Mouse (Mus musculus): ENCODE results near the gene Fam69b. TPM values are rescaled to one million over a fixed set of nuclear protein-coding genes. Genes with fewer than 3 reads are reported as not detected.

Fam69b gene
- 66.1 and 76.2 TPM in 2 replicates for polyA plus RNA-seq (2016; fragmentation: Nextera tagmentation; extraction: Ambion mirVana)

DNA sequence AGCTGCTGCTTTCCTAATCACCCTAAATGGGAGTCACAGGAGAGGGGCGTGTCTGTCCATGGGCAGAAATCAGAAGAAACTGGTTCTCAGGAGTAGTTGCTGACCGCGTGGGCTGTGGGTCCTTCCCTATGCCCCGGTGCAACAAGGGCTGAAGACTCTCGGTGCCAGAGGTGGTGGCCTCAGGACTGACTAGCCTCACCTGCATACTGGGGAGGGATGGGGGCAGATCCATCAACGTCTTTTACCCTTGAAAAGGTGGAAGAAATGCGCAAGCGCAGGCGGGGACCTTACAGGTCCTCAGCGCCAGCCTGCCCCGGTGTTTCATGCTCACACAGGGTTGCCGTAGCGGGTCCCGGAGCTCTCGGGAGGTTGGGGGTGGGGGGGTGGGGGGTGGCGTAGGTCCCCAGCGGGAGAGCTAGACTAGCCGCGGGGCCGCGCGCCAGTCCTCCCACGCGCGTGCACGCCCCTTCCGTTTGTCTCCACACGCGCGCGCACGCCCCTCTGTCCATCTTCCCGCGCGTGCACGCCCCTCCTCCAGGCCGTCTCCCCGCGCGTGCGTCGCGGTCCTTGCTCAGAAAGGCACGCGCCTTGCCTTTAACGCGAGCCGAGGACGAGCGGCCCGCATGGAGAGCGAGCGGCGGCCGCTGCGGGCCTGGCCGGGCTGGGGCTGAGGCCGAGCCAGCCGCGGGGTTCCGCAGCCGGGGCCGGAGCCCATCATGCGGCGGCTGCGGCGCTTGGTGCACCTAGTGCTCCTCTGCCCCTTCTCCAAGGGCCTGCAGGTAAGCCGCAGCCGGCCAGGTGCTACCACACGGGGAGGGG, at the start of gene Fam69b:
TSS of gene Fam69b (plus strand) at position 537 of the 819 bp plus-strand sequence.
- no peaks in the 10 kb centered on the region for H3K9me3 ChIP-seq
- peak within 1 kb of the TSS; percentile 74 for H3K4me3 ChIP-seq
- WGBS = under 1% methylated on average over 59 of the region's 70 CpGs
- ATAC-seq (ENCODE audit: low FRiP score, low read depth) = peak; percentile 62
- H3K27ac ChIP-seq = peak within 1 kb of the TSS; percentile 59; the same call in 1 of the 2 replicates
- H3K4me1 ChIP-seq = peaks cover 46% of the 10 kb centered on the region
- H3K4me2 ChIP-seq (replicated peaks) = peak within 1 kb of the TSS; percentile 95
- no peaks in the 10 kb centered on the region for H3K36me3 ChIP-seq
- H3K27me3 ChIP-seq (replicated peaks) = no peaks in the 10 kb centered on the region
- H3K9ac ChIP-seq = peak within 1 kb of the TSS; percentile 89

DNA sequence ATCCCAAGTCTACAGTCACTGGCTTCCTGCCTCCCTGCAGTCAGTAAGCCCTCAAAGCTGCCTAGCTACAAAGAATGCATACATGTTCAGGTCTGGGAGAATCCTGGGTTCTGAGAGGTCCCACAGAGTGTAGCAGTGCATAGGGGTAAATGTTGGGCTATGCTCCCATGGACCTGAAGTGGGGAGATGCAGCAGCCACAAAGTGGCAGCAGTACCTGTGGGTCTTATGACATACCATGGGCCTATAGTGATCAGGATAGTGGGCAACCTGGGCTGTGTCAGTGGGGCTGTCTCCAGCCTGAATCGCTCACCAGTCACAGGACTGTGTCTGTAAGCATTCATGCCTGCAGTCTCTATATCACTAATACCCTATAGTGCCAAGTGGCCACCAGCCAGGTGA, 48.5 kb upstream of the Fam69b start, which contains the start of gene Egfl7:
TSS of gene Egfl7 (plus strand) at position 301 of the 400 bp plus-strand sequence.
- Histone ChIP-seq H3K4me1 (peaks cover 11% of the 10 kb centered on the region), H3K27ac (no peak within 1 kb of the TSS), H3K9ac (no peak within 1 kb of the TSS), H3K4me2 (replicated peaks) (no peak within 1 kb of the TSS), H3K36me3 (no peaks in the 10 kb centered on the region), H3K9me3 (no peaks in the 10 kb centered on the region), H3K4me3 (no peak within 1 kb of the TSS), H3K27me3 (replicated peaks) (no peaks in the 10 kb centered on the region; the same call in 1 of the 2 replicates)
- ATAC-seq (ENCODE audit: low FRiP score, low read depth) = no peak
- WGBS = 97% methylated on average over 1 of the region's 1 CpGs

DNA sequence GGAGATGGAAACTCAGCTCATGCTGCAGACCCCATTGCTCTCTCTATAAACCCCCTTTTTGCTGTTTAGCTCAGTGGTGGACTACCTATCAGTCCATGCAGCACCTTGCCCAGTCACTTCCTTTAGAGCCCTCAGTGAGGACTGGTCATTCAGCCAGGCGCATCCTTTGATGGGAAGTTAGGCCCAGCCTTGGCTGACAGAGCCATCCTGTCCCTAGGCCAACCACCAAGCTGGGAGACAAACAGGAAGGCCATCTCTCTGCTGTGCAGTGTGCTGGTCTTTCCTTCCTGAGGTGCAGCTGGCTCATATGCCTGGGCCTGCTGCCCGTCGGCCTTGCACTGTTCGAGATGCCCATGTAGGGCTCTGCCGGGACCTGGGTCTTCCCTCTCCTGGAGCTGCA, 47.5 kb upstream of the Fam69b start:
- Histone ChIP-seq H3K27me3 (replicated peaks) (no peaks in the 10 kb centered on the region; the same call in 1 of the 2 replicates), H3K9ac (no peak overlapping the region), H3K36me3 (no peaks in the 10 kb centered on the region), H3K27ac (no peak overlapping the region), H3K4me1 (peaks cover 11% of the 10 kb centered on the region), H3K4me2 (replicated peaks) (no peak overlapping the region), H3K4me3 (no peak overlapping the region), H3K9me3 (no peaks in the 10 kb centered on the region)
- 92% methylated on average over 5 of the region's 5 CpGs for WGBS
- ATAC-seq (ENCODE audit: low FRiP score, low read depth) = no peak

DNA sequence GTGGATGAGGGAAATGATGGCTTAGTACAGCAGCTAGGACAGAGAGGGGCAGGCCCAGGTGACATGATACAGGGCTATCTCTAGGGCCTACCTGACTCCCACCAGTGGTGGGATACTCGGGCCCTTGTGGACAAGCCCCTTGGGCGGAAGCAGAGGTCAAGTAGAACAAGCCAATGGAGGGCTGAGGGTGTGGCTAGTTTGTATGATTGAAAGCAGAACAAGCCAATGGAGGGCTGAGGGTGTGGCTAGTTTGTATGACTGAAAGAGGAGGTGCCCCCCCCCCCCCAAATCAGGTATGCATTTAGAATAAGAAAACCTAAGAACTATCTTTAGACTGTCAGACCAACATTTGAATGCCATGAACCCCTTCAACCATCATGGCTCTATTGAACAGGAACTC, 46.1 kb upstream of the Fam69b start:
- Histone ChIP-seq H3K9me3 (no peaks in the 10 kb centered on the region), H3K4me2 (replicated peaks) (no peak overlapping the region), H3K4me1 (peaks cover 20% of the 10 kb centered on the region), H3K9ac (no peak overlapping the region), H3K4me3 (no peak overlapping the region), H3K36me3 (no peaks in the 10 kb centered on the region), H3K27me3 (replicated peaks) (no peaks in the 10 kb centered on the region; the same call in 1 of the 2 replicates), H3K27ac (no peak overlapping the region)
- ATAC-seq (ENCODE audit: low FRiP score, low read depth) = no peak
- 58% methylated on average over 2 of the region's 2 CpGs for WGBS

DNA sequence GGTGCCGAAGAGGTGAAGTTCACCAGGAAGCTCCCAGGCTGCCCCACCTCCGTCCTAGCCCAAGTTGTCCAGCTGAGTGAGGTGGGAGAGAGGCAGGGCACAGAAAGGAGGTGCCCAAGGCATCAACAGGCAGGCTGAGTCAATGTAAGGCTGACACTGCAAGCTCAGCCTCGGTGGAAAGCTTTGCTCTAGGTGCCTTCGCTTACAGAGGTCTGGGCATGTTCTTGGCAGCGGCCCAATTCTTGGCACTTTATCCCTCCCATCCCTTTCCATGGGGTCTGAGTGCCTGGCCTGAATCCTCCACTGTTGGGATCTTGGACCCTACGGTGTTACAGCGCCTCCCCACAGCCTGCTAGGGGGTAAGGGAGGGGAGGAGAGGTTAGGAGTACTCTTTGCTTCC, 45.5 kb upstream of the Fam69b start:
- H3K27ac ChIP-seq = no peak overlapping the region
- H3K36me3 ChIP-seq = no peaks in the 10 kb centered on the region
- H3K27me3 ChIP-seq (replicated peaks) = no peaks in the 10 kb centered on the region; the same call in 1 of the 2 replicates
- H3K9me3 ChIP-seq = no peaks in the 10 kb centered on the region
- ATAC-seq (ENCODE audit: low FRiP score, low read depth) = no peak
- no peak overlapping the region for H3K9ac ChIP-seq
- no peak overlapping the region for H3K4me3 ChIP-seq
- H3K4me2 ChIP-seq (replicated peaks) = no peak overlapping the region
- H3K4me1 ChIP-seq = peaks cover 19% of the 10 kb centered on the region
- 73% methylated on average over 7 of the region's 7 CpGs for WGBS

DNA sequence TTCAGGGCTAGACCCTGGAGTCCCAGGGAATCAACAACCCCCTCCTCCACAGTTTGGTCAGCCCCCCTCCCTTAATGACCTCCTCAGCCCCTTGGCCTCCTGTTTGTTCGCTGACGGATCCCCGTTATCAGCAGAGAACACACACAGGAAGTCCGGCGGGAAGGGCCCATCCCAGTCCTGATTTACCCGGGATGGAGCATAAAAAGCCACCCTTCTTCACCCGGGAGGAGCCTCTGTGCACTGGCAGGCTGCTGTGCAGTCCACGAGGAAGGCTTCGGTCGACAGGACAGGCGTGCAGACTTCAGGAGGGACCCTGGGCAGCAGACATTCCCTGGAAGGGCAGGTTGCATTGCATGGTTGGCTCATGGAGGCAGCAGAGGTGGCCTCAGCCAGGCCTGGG, 44.6 kb upstream of the Fam69b start:
- H3K27me3 ChIP-seq (replicated peaks) = no peaks in the 10 kb centered on the region; the same call in 1 of the 2 replicates
- H3K4me1 ChIP-seq = peaks cover 10% of the 10 kb centered on the region
- H3K9ac ChIP-seq = no peak overlapping the region
- ATAC-seq (ENCODE audit: low FRiP score, low read depth) = no peak
- H3K36me3 ChIP-seq = no peaks in the 10 kb centered on the region
- peak overlapping the region; percentile 20; the same call in 1 of the 2 replicates for H3K27ac ChIP-seq
- no peaks in the 10 kb centered on the region for H3K9me3 ChIP-seq
- no peak overlapping the region; the same call in 1 of the 2 replicates for H3K4me3 ChIP-seq
- 62% methylated on average over 11 of the region's 11 CpGs for WGBS
- no peak overlapping the region for H3K4me2 ChIP-seq (replicated peaks)

- no peak for ATAC-seq (ENCODE audit: low FRiP score, low read depth)
- Histone ChIP-seq H3K27ac (peak overlapping the region; percentile 38; the same call in 1 of the 2 replicates), H3K27me3 (replicated peaks) (no peaks in the 10 kb centered on the region; the same call in 1 of the 2 replicates), H3K9ac (no peak overlapping the region; the same call in 1 of the 2 replicates), H3K36me3 (no peaks in the 10 kb centered on the region), H3K4me2 (replicated peaks) (no peak overlapping the region), H3K4me1 (peaks cover 9% of the 10 kb centered on the region), H3K4me3 (peak overlapping the region; percentile 9; the same call in 1 of the 2 replicates), H3K9me3 (no peaks in the 10 kb centered on the region)
- WGBS = 68% methylated on average over 6 of the region's 6 CpGs
Measured at GRCm38 (mm10) chr2:26585713-26586112, 42.5 kb upstream of the Fam69b start.

DNA sequence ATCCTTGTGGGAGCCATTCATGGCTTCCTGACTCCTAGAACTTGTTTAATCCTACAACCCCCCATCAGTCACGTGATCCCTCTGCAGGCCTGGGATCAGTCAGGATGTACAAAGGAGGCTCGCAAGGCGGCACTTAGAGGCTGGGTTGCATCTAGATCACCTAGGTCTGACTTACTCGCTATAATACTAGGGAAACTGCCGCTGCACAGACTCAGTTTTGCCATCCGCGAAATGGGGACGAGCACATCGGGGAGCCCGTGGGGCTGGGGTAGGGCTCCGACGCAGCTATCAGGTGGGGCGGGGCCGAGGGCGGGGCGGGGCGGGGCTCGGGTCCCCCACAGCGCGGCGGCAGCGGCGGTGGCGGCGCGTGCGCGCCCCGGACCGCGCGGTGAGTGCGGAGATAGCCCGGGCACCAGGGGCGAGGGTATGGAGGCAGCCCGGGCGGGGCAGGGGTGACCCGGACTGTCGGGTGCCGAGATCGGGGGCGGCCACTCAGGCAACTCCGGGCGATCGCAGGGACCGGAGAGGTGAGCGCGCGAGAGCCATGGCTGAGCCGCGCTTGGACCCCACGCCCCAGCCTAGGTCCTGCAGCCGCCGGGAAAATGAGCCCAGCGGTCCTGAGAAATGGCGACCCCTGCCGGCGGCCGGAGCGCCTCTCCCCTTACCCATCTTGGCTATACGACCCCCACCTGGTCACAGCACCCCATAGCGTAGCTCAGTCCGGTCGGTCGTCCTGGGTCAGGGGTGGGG, 41.8 kb upstream of the Fam69b start, which contains the start of gene Gm20532:
TSS of gene Gm20532 (plus strand) at position 346 of the 750 bp plus-strand sequence.
- Histone ChIP-seq H3K9ac (peak within 1 kb of the TSS; percentile 63), H3K4me3 (peak within 1 kb of the TSS; percentile 55), H3K36me3 (no peaks in the 10 kb centered on the region), H3K27me3 (replicated peaks) (no peaks in the 10 kb centered on the region; the same call in 1 of the 2 replicates), H3K9me3 (no peaks in the 10 kb centered on the region), H3K27ac (peak within 1 kb of the TSS; percentile 38; the same call in 1 of the 2 replicates), H3K4me2 (replicated peaks) (peak within 1 kb of the TSS; percentile 76), H3K4me1 (peaks cover 9% of the 10 kb centered on the region)
- peak; percentile 82 for ATAC-seq (ENCODE audit: low FRiP score, low read depth)
- 1% methylated on average over 64 of the region's 65 CpGs for WGBS

DNA sequence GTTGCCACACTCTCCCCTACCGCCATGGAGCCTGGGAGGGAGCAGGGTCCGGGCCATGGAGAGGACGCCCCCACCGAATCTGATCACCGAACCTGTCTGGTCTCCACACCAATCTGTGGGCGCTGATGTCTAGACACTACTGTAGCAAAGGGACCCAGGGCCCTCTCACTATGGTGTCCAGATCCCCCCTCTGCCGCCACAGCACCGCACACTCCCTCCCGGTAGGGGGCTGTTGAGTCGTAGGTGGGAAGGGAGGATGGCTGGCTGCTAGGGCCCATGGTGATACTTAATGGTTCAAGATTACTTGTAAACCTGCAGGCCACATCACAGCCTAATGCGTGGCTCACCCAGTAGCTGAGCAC, 41.2 kb upstream of the Fam69b start:
- Histone ChIP-seq H3K4me1 (peaks cover 9% of the 10 kb centered on the region), H3K27me3 (replicated peaks) (no peaks in the 10 kb centered on the region; the same call in 1 of the 2 replicates), H3K27ac (no peak overlapping the region), H3K9me3 (no peaks in the 10 kb centered on the region), H3K9ac (peak overlapping the region; percentile 63), H3K36me3 (no peaks in the 10 kb centered on the region), H3K4me3 (peak overlapping the region; percentile 55), H3K4me2 (replicated peaks) (peak overlapping the region; percentile 76)
- ATAC-seq (ENCODE audit: low FRiP score, low read depth) = no peak; the same call in none of the 2 replicates
- 8% methylated on average over 11 of the region's 11 CpGs for WGBS

GRCm38 (mm10) chr2:26588573-26588972, 39.7 kb upstream of the Fam69b start:
- Histone ChIP-seq H3K27ac (no peak overlapping the region), H3K9ac (0 out of 2 replicates have a peak overlapping the region, but pooled peaks have one; percentile 10), H3K9me3 (no peaks in the 10 kb centered on the region), H3K4me2 (replicated peaks) (peak overlapping the region; percentile 24; the same call in 1 of the 2 replicates), H3K36me3 (no peaks in the 10 kb centered on the region), H3K27me3 (replicated peaks) (no peaks in the 10 kb centered on the region; the same call in 1 of the 2 replicates), H3K4me1 (peaks cover 9% of the 10 kb centered on the region), H3K4me3 (no peak overlapping the region)
- no peak for ATAC-seq (ENCODE audit: low FRiP score, low read depth)
- WGBS = 55% methylated on average over 4 of the region's 4 CpGs

- H3K4me1 ChIP-seq = peaks cover 9% of the 10 kb centered on the region
- no peak overlapping the region for H3K4me2 ChIP-seq (replicated peaks)
- H3K27me3 ChIP-seq (replicated peaks) = no peaks in the 10 kb centered on the region
- no peaks in the 10 kb centered on the region for H3K36me3 ChIP-seq
- no peaks in the 10 kb centered on the region for H3K9me3 ChIP-seq
- H3K9ac ChIP-seq = no peak overlapping the region
- no peak for ATAC-seq (ENCODE audit: low FRiP score, low read depth)
- WGBS = 92% methylated on average over 10 of the region's 10 CpGs
- no peak overlapping the region for H3K27ac ChIP-seq
- no peak overlapping the region for H3K4me3 ChIP-seq
Measured at GRCm38 (mm10) chr2:26589284-26589683, 39.0 kb upstream of the Fam69b start.

GRCm38 (mm10) chr2:26590282-26590681, 38.0 kb upstream of the Fam69b start:
- no peak for ATAC-seq (ENCODE audit: low FRiP score, low read depth)
- WGBS = 94% methylated on average over 7 of the region's 7 CpGs
- no peak overlapping the region for H3K4me3 ChIP-seq
- no peaks in the 10 kb centered on the region for H3K36me3 ChIP-seq
- no peak overlapping the region for H3K9ac ChIP-seq
- H3K27ac ChIP-seq = no peak overlapping the region
- H3K4me1 ChIP-seq = peaks cover 9% of the 10 kb centered on the region
- H3K9me3 ChIP-seq = no peaks in the 10 kb centered on the region
- no peak overlapping the region for H3K4me2 ChIP-seq (replicated peaks)
- no peaks in the 10 kb centered on the region for H3K27me3 ChIP-seq (replicated peaks)
